Mouse (Mus musculus) embryonic fibroblast, embryonic 13.5 days (primary cell): ENCODE measurements around the gene Cacna1a.

ENCODE experiments used
- CTCF ChIP-seq: IDR thresholded peaks from 2 replicates; pipeline ENCODE4 v1.5.1; 2011; ENCODE audit warnings: mild to moderate bottlenecking, control low read depth, low read length, moderate library complexity, borderline replicate concordance; ENCODE audit not compliant: insufficient read depth
- POLR2A ChIP-seq: IDR thresholded peaks from 2 replicates; pipeline ENCODE4 v1.6.1; 2011; ENCODE audit warnings: low read depth, mild to moderate bottlenecking, control low read depth, low read length, moderate library complexity

GRCm38 (mm10) chr8:84485366-84485765 lies 97.1 kb downstream of the Cacna1a start:
- TF ChIP-seq CTCF (no peak), POLR2A (no peak)
